Mouse (Mus musculus) kidney, embryonic 15.5 days (tissue): ENCODE results near the gene Zfp639. TPM values are rescaled to one million over a fixed set of nuclear protein-coding genes. Genes with fewer than 3 reads are reported as not detected.

ENCODE experiments used
- ATAC-seq: fragments of 200-750 bp; cut with Nextera tagmentation; replicated peaks from 2 replicates; pipeline ENCODE4 v1.8.0; 2017; ENCODE audit warnings: moderate TSS enrichment; ENCODE audit not compliant: low FRiP score
- H3K27ac ChIP-seq: fragments of 300-500 bp; sonication (generic); 2 replicates; pipeline ENCODE4 v1.5.1; 2015; ENCODE audit warnings: mild to moderate bottlenecking, inconsistent platforms
- H3K27me3 ChIP-seq: fragments of 300-500 bp; sonication (generic); 2 replicates; pipeline ENCODE4 v1.6.1; 2015; ENCODE audit warnings: inconsistent platforms
- H3K36me3 ChIP-seq: fragments of 300-500 bp; sonication (generic); 2 replicates; pipeline ENCODE4 v1.6.1; 2015; ENCODE audit warnings: inconsistent platforms
- H3K4me1 ChIP-seq: fragments of 300-500 bp; sonication (generic); 2 replicates; pipeline ENCODE4 v1.6.1; 2015; ENCODE audit warnings: inconsistent platforms
- H3K4me2 ChIP-seq: fragments of 300-500 bp; sonication (generic); 2 replicates; pipeline ENCODE4 v1.6.1; 2015; ENCODE audit warnings: moderate library complexity, mild to moderate bottlenecking, inconsistent platforms
- H3K4me3 ChIP-seq: fragments of 300-500 bp; sonication (generic); replicated peaks from 2 replicates; pipeline ENCODE4 v1.5.1; 2015; ENCODE audit warnings: mild to moderate bottlenecking, inconsistent platforms
- H3K9ac ChIP-seq: fragments of 300-500 bp; sonication (generic); 2 replicates; pipeline ENCODE4 v1.6.1; 2015; ENCODE audit warnings: mild to moderate bottlenecking, inconsistent platforms
- H3K9me3 ChIP-seq: fragments of 300-500 bp; sonication (generic); replicated peaks from 2 replicates; pipeline ENCODE4 v1.6.1; 2016; ENCODE audit warnings: inconsistent platforms
- WGBS: fragments of 180-500 bp; shearing (Covaris S2); methylation state at CpG from one replicate; pipeline ENCODE4 v1.1.7; 2015; ENCODE audit warnings: mixed read lengths; 5-methylcytosine and 5-hydroxymethylcytosine counted together
- polyA plus RNA-seq: library from polyadenylated mRNA; unstranded; fragments of >200 nt; fragmentation: Nextera tagmentation; extraction: Ambion mirVana; gene quantifications from 2 replicates; pipeline ENCODE4 v1.2.1, GENCODE M21; 2015

Gene Zfp639
- polyA plus RNA-seq, 1 experiment from 2014 or later, result 36.1 TPM

GRCm38 (mm10) chr3:32508666-32509324, 1.3 kb upstream of the Zfp639 start:
- no peaks in the 10 kb centered on the region for H3K9me3 ChIP-seq
- no peak overlapping the region for H3K27ac ChIP-seq
- peak overlapping the region; percentile 74 for H3K4me2 ChIP-seq
- peaks cover 29% of the 10 kb centered on the region for H3K4me1 ChIP-seq
- no peaks in the 10 kb centered on the region for H3K36me3 ChIP-seq
- peak overlapping the region; percentile 9; the same call in 1 of the 2 replicates for H3K9ac ChIP-seq
- ATAC-seq, result no peak
- no peaks in the 10 kb centered on the region for H3K27me3 ChIP-seq
- WGBS, result 1% methylated on average over 17 of the region's 17 CpGs
- H3K4me3 ChIP-seq, result peak overlapping the region; percentile 94

- WGBS, result under 1% methylated on average over 58 of the region's 69 CpGs
- peak; percentile 96 for ATAC-seq
- peak overlapping the region; percentile 74 for H3K4me2 ChIP-seq
Measured at GRCm38 (mm10) chr3:32510375-32511190, 524 bp downstream of the Zfp639 start.

DNA sequence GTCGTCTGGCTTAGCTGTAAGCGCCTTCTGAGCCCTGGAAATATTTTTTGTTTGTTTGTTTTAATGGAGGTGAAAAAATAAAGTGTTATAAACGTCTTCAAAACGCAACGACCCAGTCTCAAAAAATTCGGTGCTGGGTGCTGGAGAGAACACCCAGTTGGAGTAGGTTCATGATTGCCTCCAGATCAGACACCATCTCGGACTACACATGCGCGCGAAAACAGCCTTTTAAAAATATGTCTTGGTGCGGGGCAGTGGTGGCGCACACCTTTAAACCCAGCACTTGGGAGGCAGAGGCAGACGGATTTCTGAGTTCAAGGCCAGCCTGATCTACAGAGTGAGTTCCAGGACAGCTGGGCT, 1.1 kb downstream of the Zfp639 start:
- ATAC-seq, result no peak
- Histone ChIP-seq H3K36me3 (peaks cover 16% of the 10 kb centered on the region), H3K27ac (peak overlapping the region; percentile 89), H3K9me3 (no peaks in the 10 kb centered on the region), H3K27me3 (no peaks in the 10 kb centered on the region), H3K9ac (peak overlapping the region; percentile 94), H3K4me2 (peak overlapping the region; percentile 74), H3K4me3 (peak overlapping the region; percentile 94), H3K4me1 (peaks cover 29% of the 10 kb centered on the region)
- WGBS, result 7% methylated on average over 13 of the region's 13 CpGs

More at GRCm38 (mm10) chr3:32510375-32511190, 524 bp downstream of the Zfp639 start:
- Histone ChIP-seq H3K4me3 (peak overlapping the region; percentile 94), H3K36me3 (peaks cover 10% of the 10 kb centered on the region), H3K4me1 (peaks cover 29% of the 10 kb centered on the region), H3K27ac (peak overlapping the region; percentile 89), H3K9ac (peak overlapping the region; percentile 94), H3K27me3 (no peaks in the 10 kb centered on the region), H3K9me3 (no peaks in the 10 kb centered on the region)

GRCm38 (mm10) chr3:32512686-32513284, 2.7 kb downstream of the Zfp639 start:
- peaks cover 29% of the 10 kb centered on the region for H3K4me1 ChIP-seq
- peaks cover 32% of the 10 kb centered on the region for H3K36me3 ChIP-seq
- no peaks in the 10 kb centered on the region for H3K9me3 ChIP-seq
- H3K4me3 ChIP-seq, result no peak overlapping the region
- ATAC-seq, result no peak
- H3K4me2 ChIP-seq, result no peak overlapping the region
- no peak overlapping the region for H3K27ac ChIP-seq
- 86% methylated on average over 7 of the region's 7 CpGs for WGBS
- H3K9ac ChIP-seq, result no peak overlapping the region
- H3K27me3 ChIP-seq, result no peaks in the 10 kb centered on the region

GRCm38 (mm10) chr3:32513528-32513927, 3.5 kb downstream of the Zfp639 start:
- no peak for ATAC-seq
- peaks cover 39% of the 10 kb centered on the region for H3K36me3 ChIP-seq

GRCm38 (mm10) chr3:32527181-32527580, 17.1 kb downstream of the Zfp639 start:
- Histone ChIP-seq H3K4me2 (no peak overlapping the region), H3K9me3 (peaks cover 7% of the 10 kb centered on the region; the same call in 1 of the 2 replicates), H3K36me3 (peaks cover 37% of the 10 kb centered on the region), H3K4me1 (0 out of 2 replicates have a peak, but pooled peaks cover 3% of the 10 kb centered on the region), H3K9ac (no peak overlapping the region), H3K4me3 (no peak overlapping the region), H3K27me3 (no peaks in the 10 kb centered on the region), H3K27ac (no peak overlapping the region)
- 91% methylated on average over 4 of the region's 4 CpGs for WGBS
- no peak for ATAC-seq

More at GRCm38 (mm10) chr3:32513528-32513927, 3.5 kb downstream of the Zfp639 start:
- no peak overlapping the region for H3K9ac ChIP-seq
- H3K4me3 ChIP-seq, result no peak overlapping the region
- H3K4me1 ChIP-seq, result peaks cover 29% of the 10 kb centered on the region
- no peak overlapping the region for H3K27ac ChIP-seq
- no peak overlapping the region for H3K4me2 ChIP-seq
- no peaks in the 10 kb centered on the region for H3K9me3 ChIP-seq
- no peaks in the 10 kb centered on the region for H3K27me3 ChIP-seq

- Histone ChIP-seq H3K4me2 (peak within 1 kb of the TSS; percentile 67), H3K9ac (peak within 1 kb of the TSS; percentile 81), H3K36me3 (peaks cover 34% of the 10 kb centered on the region), H3K4me1 (0 out of 2 replicates have a peak, but pooled peaks cover 3% of the 10 kb centered on the region), H3K27ac (peak within 1 kb of the TSS; percentile 81), H3K4me3 (peak within 1 kb of the TSS; percentile 96), H3K27me3 (no peaks in the 10 kb centered on the region), H3K9me3 (peaks cover 7% of the 10 kb centered on the region; the same call in 1 of the 2 replicates)
- ATAC-seq, result peak; percentile 99
- WGBS, result under 1% methylated on average over 47 of the region's 47 CpGs
Measured at GRCm38 (mm10) chr3:32529303-32529898, 19.3 kb downstream of the Zfp639 start, which contains the start of gene Mfn1. TSS of gene Mfn1 (plus strand) at chr3:32529465.

DNA sequence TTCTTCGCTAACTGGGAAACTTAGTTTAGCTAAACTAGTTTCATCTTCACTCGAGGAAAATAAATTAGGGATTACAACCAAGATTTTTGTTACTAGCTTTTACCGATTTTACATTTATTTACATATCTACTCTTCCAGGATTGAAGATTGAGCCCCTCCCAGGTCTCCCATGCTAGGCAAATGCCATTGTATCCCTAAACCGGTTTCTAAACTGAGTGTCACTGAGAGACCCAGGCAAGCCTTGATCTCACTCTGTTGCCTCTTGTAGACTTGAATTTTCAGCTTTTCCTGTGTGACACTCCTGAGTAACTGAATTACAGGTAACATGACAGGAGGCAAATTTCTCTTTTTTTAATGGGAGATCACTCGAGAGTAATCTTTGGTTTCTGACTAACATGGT, 20.0 kb downstream of the Zfp639 start:
- Histone ChIP-seq H3K9me3 (peaks cover 7% of the 10 kb centered on the region; the same call in 1 of the 2 replicates), H3K27ac (peak overlapping the region; percentile 81; the same call in 1 of the 2 replicates)

DNA sequence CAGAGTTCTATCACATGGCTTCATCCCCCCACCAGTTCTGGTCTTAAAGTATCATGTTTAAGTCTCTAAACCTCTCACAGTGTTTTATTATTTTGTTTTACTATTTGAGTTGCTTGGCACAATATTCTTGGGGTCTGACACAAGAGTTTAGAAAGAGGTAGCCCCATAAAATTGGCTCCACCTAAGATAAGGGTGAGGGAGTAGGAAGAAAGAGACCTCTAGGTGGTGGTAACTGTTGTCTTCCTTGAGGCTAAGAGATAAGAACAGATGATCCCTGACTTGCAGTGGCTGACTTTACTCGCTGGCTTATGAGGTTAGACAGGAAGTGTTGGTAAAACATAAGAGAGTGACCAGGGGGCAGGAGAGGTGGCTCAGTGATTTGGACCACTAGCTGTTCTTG, 25.6 kb downstream of the Zfp639 start:
- Histone ChIP-seq H3K9ac (no peak overlapping the region), H3K27me3 (no peaks in the 10 kb centered on the region), H3K4me1 (no peaks in the 10 kb centered on the region), H3K4me2 (no peak overlapping the region), H3K36me3 (peaks cover 68% of the 10 kb centered on the region), H3K27ac (no peak overlapping the region), H3K4me3 (no peak overlapping the region), H3K9me3 (no peaks in the 10 kb centered on the region)
- ATAC-seq, result no peak
- 73% methylated on average over 1 of the region's 1 CpGs for WGBS

More for the DNA sequence above, 20.0 kb downstream of the Zfp639 start:
- 13% methylated on average over 5 of the region's 5 CpGs for WGBS
- Histone ChIP-seq H3K9ac (peak overlapping the region; percentile 81), H3K4me3 (peak overlapping the region; percentile 96), H3K4me1 (0 out of 2 replicates have a peak, but pooled peaks cover 3% of the 10 kb centered on the region), H3K4me2 (peak overlapping the region; percentile 67), H3K27me3 (no peaks in the 10 kb centered on the region), H3K36me3 (peaks cover 37% of the 10 kb centered on the region)
- no peak for ATAC-seq

DNA sequence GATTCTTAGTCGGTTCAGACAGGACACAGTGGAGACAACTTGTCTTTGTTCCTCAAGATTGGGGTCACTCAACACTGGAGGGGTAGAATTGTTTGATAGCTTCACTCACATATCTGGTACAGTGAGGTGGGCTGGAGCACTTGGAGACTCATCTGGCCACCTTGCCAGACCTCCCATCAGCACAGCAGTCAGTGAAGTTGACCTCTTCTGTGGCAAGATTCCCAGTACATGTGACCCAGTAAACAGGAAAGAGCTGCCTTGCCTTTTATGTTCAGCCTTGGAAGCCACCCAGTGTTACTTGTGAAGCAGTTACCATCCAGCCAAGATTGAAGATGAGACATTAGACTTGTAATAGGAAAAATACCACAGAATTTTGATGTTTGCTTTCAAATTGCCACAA, 27.5 kb downstream of the Zfp639 start:
- Histone ChIP-seq H3K9ac (no peak overlapping the region), H3K4me3 (no peak overlapping the region), H3K4me2 (no peak overlapping the region), H3K27me3 (no peaks in the 10 kb centered on the region), H3K4me1 (no peaks in the 10 kb centered on the region), H3K36me3 (peaks cover 72% of the 10 kb centered on the region), H3K9me3 (no peaks in the 10 kb centered on the region), H3K27ac (no peak overlapping the region)
- 83% methylated on average over 1 of the region's 1 CpGs for whole genome bisulfite sequencing
- ATAC-seq, result no peak

GRCm38 (mm10) chr3:32538091-32538490, 28.0 kb downstream of the Zfp639 start:
- H3K4me1 ChIP-seq, result no peaks in the 10 kb centered on the region
- no peak overlapping the region for H3K27ac ChIP-seq
- H3K4me3 ChIP-seq, result no peak overlapping the region
- no peaks in the 10 kb centered on the region for H3K27me3 ChIP-seq
- no peak overlapping the region for H3K9ac ChIP-seq
- no peaks in the 10 kb centered on the region for H3K9me3 ChIP-seq
- peaks cover 75% of the 10 kb centered on the region for H3K36me3 ChIP-seq
- 90% methylated on average over 5 of the region's 5 CpGs for WGBS
- H3K4me2 ChIP-seq, result no peak overlapping the region
- no peak for ATAC-seq
